Mouse (Mus musculus) stomach, postnatal 0 days (tissue): ENCODE data around the gene Actg1.

Source experiments
- CTCF ChIP-seq: IDR thresholded peaks from 2 replicates; pipeline ENCODE4 v1.5.1; 2016; ENCODE audit warnings: antibody characterized with exemption, low read depth, mild to moderate bottlenecking, moderate library complexity
- EP300 ChIP-seq: optimal IDR thresholded peaks from 2 replicates; pipeline ENCODE3; 2016; ENCODE audit warnings: antibody characterized with exemption

- TF ChIP-seq CTCF (no peak), EP300 (no peak)
These were observed 37.5 kb downstream of the Actg1 start for GRCm38 (mm10) chr11:120310813-120311312.
